Mouse (Mus musculus) fibroblast of lung, adult 2 months (primary cell): Measurements from ENCODE around the gene Olfr1178.

Source experiments
- DNase-seq: peaks from one replicate; pipeline ENCODE4 v3.0.0-alpha.2; 2011; ENCODE audit warnings: low read depth

The Olfr1178 gene

GRCm38 (mm10) chr2:88386762-88387161 lies at the start of gene Olfr1178:
TSS of gene Olfr1178 (plus strand) at chr2:88387062.
- DNase-seq, result no peak

GRCm38 (mm10) chr2:88346392-88346791 lies 40.5 kb upstream of the Olfr1178 start, which contains the start of gene Olfr1177-ps:
TSS of gene Olfr1177-ps (minus strand) at chr2:88346492.
- no peak for DNase-seq

- no peak for DNase-seq
Observed at GRCm38 (mm10) chr2:88356304-88356703, 30.6 kb upstream of the Olfr1178 start.

GRCm38 (mm10) chr2:88406353-88406752 lies 19.5 kb downstream of the Olfr1178 start, which contains the start of gene Olfr1179:
TSS of gene Olfr1179 (minus strand) at chr2:88406453.
- DNase-seq, result no peak

- DNase-seq, result no peak
Observed at GRCm38 (mm10) chr2:88419051-88419450, 32.2 kb downstream of the Olfr1178 start, which contains the start of gene Olfr1180. TSS of gene Olfr1180 (minus strand) at chr2:88419151.

- no peak for DNase-seq
Observed at GRCm38 (mm10) chr2:88426071-88426470, 39.2 kb downstream of the Olfr1178 start, which contains the start of gene Olfr1181. TSS of gene Olfr1181 (minus strand) at chr2:88426171.

- DNase-seq, result no peak
Observed at GRCm38 (mm10) chr2:88449031-88449430, 62.2 kb downstream of the Olfr1178 start, which contains the start of gene Gm13757. TSS of gene Gm13757 (minus strand) at chr2:88449131.
